Mouse (Mus musculus): ENCODE results near the gene Agap1.

Gene Agap1

GRCm38 (mm10) chr1:89931120-89931519 is 476.5 kb downstream of the Agap1 start, which contains the start of gene Gbx2:
Gene Gbx2 (minus strand): TSS chr1:89931179.
- DNase-seq (ENCODE audit: low spot score in 2 of 2): peak in 1 of 2 experiments; percentile 17

- DNase-seq (ENCODE audit: low spot score in 2 of 2): no peak
Measured at GRCm38 (mm10) chr1:89932021-89932423, 477.4 kb downstream of the Agap1 start.

- DNase-seq (ENCODE audit: low spot score in 2 of 2): no peak
Measured at GRCm38 (mm10) chr1:89932616-89933015, 478.0 kb downstream of the Agap1 start.

- no peak for DNase-seq (ENCODE audit: low spot score in 2 of 2)
Measured at GRCm38 (mm10) chr1:89933028-89933427, 478.4 kb downstream of the Agap1 start.

GRCm38 (mm10) chr1:89933786-89934185 is 479.2 kb downstream of the Agap1 start:
- no peak for DNase-seq (ENCODE audit: low spot score in 2 of 2)

- no peak for DNase-seq (ENCODE audit: low spot score in 2 of 2)
Measured at GRCm38 (mm10) chr1:89934316-89935260, 480.0 kb downstream of the Agap1 start.

- DNase-seq (ENCODE audit: low spot score in 2 of 2): no peak
Measured at GRCm38 (mm10) chr1:89935493-89936348, 481.1 kb downstream of the Agap1 start.

GRCm38 (mm10) chr1:89938884-89939595 is 484.4 kb downstream of the Agap1 start:
- no peak for DNase-seq (ENCODE audit: low spot score in 2 of 2)

- no peak for DNase-seq (ENCODE audit: low spot score in 2 of 2)
Measured at GRCm38 (mm10) chr1:89939596-89939960, 485.0 kb downstream of the Agap1 start.

- DNase-seq (ENCODE audit: low spot score in 2 of 2): peak; percentile 35 to 55
Measured at GRCm38 (mm10) chr1:89939981-89940726, 485.5 kb downstream of the Agap1 start.

- DNase-seq (ENCODE audit: low spot score in 2 of 2): no peak
Measured at GRCm38 (mm10) chr1:89940961-89941524, 486.4 kb downstream of the Agap1 start.

- DNase-seq (ENCODE audit: low spot score in 2 of 2): no peak
Measured at GRCm38 (mm10) chr1:89941701-89942381, 487.2 kb downstream of the Agap1 start.

- DNase-seq (ENCODE audit: low spot score in 2 of 2): no peak
Measured at GRCm38 (mm10) chr1:89942395-89942976, 487.9 kb downstream of the Agap1 start.

GRCm38 (mm10) chr1:89943202-89943601 is 488.6 kb downstream of the Agap1 start:
- DNase-seq (ENCODE audit: low spot score in 2 of 2): peak; percentile 24 to 62

Data from heart, adult 9 months (tissue).